Mouse (Mus musculus): ENCODE measurements around the gene Mogat1.
A peak's percentile ranks its signal among the peaks of the same experiment; 100 is the strongest.

DNA sequence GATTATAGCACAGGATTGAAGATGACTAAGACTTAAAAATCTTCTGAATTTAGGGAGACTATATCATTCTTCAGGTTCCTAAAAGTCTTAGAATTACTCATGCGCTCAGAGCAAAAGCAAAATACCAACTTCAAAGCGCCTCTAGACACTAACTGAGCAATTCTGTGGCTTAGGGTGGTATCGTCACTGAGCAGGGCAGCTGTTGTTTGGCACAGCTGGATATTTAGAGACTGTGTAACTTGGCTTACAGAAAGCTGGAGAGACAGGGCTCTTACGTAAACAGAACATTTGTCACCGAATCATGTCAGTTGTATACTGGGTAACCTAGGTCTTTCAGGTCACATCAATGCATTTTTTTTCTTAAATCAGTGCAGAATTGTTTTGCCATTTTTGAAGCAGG, 27.6 kb downstream of the Mogat1 start:
- no peak for TF ChIP-seq MAX (IDR thresholded peaks at IDR 0.05; ENCODE audit: low read depth)
- TF ChIP-seq POLR2A (IDR thresholded peaks at IDR 0.05; ENCODE audit: insufficient read length, low read depth): no peak
- no peak for TF ChIP-seq USF1 (IDR thresholded peaks at IDR 0.05; ENCODE audit: low read depth)
- TF ChIP-seq MYOG (IDR thresholded peaks at IDR 0.05; ENCODE audit: control insufficient read depth in 1 of 3, insufficient read depth in 1 of 3, insufficient read length in 2 of 3, low read depth in 2 of 3): peak in 2 of 3 experiments; percentile 61 to 97
- no peak for TF ChIP-seq POLR2AphosphoS2 (IDR thresholded peaks at IDR 0.05; ENCODE audit: insufficient read length, low read depth)
- TF ChIP-seq REST (IDR thresholded peaks at IDR 0.05; ENCODE audit: insufficient read depth, insufficient read length): no peak
